Mouse (Mus musculus): ENCODE measurements around the gene Olfr74.
"Not testable (repeated sequence)": the region's sequence is repeated elsewhere in the genome, so short reads cannot be mapped to it uniquely, and the experiment has no call there.

Olfr74 gene

DNA sequence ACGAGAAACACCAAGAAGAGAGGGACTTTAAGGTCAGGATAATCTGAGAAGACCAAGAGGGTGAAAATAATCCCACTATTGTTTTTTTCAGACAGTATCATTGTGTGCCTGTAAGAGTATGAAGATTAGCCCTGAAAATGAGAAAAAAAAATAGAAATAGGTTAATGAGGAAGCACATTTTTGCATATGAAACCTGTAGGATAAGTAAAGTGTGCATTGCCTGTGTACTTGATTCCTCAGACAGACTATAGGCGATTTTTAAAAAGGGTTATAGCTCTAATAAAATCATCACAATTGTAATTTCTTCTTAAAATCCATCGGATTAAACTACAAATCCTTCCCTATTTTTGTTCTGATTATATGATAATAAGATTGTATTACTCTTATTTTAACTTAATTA, at the start of gene Olfr74:
Olfr74 (minus strand) TSS at position 101 of the 400 bp plus-strand sequence.
- DNase-seq = no peak

DNA sequence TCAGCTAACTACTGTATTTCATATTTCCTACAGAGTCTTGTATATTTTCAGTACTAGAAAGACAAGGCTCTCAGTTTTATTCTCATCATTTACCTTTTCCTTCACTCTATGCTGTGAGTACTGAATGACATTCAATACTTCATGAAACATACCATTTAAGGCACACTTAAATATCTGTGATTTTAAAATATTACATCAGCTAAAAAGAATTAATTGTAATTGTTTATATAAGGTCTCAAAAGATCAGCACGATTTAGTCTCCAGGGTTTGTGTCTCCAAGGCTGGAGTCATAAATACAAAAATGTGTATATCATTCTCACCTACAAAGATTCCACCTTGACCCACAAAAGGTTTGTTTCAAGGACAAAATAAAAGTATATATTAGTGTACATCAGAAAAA, 48.0 kb upstream of the Olfr74 start, which contains the start of gene Olfr1161:
Olfr1161 (plus strand) TSS at position 301 of the 400 bp plus-strand sequence.
- DNase-seq = not testable (repeated sequence)

DNA sequence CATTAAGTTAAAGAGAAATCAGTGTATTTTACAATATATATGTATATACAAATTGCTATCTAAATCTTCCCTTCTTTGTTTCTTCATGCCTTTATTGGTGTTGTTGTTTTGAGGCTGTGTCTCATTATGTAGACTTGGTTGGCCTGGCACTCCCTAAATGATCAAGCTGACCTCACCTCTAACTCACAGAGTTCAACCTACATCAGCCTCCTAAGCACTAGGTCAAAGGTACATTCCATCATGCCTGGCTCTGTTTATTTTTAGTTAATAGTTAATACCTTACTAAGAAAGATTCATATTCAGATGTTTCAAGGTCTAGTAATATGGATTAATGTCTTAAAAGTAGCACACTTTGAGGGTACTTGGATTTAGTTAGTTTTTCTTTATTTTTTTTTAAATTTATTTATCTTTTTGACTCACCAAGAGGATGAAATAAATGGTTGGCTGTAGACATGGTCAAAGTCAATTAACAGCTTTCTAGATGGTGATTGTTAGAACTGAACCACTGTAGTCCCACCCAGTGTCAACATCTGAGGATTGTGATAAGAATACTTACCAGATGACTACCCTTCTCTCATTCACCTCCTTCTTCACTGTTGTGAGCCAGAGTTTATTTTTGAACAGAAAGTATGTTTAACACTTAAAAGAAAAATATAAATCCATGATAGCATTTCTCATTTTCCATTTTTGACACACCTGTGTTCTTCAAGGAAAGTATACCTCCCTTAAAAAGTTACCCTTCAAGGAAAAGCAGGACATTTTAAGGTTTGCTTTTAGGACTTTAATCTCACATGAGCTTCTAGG, 33.3 kb upstream of the Olfr74 start, which contains the start of gene Olfr1160:
Olfr1160 (minus strand) TSS at position 754 of the 804 bp plus-strand sequence.
- DNase-seq = no peak

DNA sequence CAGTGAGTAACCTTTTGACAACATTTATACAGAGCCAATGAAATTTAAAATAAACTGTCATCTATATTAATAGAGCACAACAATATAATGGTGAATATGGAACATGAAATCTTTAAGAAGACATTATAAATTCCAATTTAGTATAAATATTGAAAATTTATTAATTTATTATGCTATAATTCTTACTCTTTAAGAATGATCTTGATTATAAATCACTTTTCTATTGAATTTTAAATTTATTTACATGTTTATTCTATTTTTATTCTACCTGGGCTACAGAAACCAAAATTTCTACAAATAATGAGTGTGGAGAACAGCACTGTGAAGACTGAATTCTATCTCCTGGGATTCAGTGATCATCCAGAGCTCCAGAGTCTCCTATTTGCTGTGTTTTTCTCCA, 15.3 kb upstream of the Olfr74 start, which contains the start of gene Olfr1158:
Olfr1158 (plus strand) TSS at position 301 of the 400 bp plus-strand sequence.
- no peak for DNase-seq

DNA sequence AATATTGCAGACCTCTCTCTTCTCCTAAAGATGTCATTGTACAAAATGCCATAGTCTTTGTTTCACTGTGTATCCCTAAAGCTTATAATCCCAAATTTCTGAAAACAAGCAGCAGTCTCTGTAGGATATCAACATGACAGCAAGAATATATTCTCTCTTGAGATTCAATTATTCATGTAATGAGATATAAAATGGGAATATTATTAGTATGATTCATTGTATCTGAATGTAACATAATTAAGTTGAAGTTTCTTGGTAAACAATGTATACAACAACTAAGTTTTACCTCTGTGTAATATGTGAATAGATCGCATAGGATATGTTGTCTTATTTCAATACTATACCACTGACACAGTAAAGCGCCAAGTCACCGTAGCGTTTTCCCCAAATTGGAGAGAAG, 6.3 kb downstream of the Olfr74 start, which contains the start of gene Olfr1157:
Olfr1157 (minus strand) TSS at position 101 of the 400 bp plus-strand sequence.
- DNase-seq = no peak

DNA sequence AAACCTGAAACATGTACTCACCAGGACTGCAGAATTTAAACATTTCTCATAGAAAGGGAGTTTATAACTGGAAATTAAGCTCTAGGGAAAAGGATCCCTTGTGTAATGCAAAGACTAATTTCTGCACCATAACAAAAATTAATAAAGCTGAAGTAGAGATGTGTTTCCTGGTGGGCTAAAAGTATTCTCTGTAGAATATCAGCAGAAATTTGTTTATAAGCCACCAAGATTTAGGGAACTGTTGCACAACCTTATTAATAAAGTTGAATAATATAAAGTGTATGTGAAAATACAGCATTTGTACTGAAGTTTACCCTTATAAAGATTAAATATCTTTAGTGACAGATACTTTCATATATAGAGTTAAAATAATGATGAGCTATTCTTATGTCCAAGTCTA, 21.5 kb downstream of the Olfr74 start, which contains the start of gene Olfr1156:
Olfr1156 (minus strand) TSS at position 101 of the 400 bp plus-strand sequence.
- DNase-seq = no peak

DNA sequence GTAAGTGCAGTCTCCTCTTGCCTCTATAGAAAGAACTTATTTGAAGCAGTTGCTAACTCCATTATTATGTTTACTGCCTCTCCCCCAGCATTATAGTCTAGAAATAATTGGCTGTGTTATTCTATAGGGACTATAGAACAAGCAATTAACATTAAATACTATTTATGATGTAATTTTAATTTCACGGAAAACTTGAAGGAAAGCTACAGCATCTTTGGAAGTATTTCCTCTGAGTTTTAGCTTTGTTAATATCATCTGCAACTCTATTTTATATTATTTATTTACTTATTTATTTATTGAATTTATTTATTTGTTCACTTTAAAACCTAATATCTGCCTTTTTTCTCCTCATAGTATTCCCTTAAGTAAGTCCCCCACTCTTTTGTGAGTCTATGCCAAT, 29.4 kb downstream of the Olfr74 start, which contains the start of gene Olfr1155:
Olfr1155 (minus strand) TSS at position 101 of the 400 bp plus-strand sequence.
- DNase-seq = no peak
